Mouse (Mus musculus) T-cell, adult 2 months (primary cell): Measurements from ENCODE around the gene Usp40.
A peak's percentile ranks its signal among the peaks of the same experiment; 100 is the strongest.
"Not testable (repeated sequence)": the region's sequence is repeated elsewhere in the genome, so short reads cannot be mapped to it uniquely, and the experiment has no call there.

Source experiments
- DNase-seq: peaks from one replicate; pipeline ENCODE4 v3.0.0; 2022; ENCODE audit warnings: low spot score

Usp40 gene

DNA sequence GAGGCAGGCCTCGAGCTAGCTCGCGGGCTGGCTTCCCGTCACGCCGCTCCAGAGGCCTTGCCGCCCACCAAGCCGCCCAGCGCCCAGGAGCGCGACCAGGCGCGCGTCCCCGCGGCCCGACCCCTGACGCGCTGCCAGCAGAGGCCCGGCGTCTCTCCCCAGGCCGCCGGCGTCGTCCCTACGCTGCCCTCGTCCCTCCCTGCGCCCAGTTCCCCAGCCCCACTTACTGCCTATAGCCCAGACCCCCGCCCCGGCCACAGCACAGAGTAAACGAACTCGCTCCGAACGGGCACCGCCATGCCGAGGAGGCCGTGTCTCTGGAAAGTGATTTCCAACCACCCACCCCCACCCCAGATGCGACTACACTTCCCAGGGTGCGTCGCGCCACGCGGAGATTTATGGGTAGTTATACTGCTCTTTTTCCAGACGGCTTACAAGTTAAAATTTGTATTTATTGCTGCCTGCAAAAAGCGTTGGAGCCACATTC, at the start of gene Usp40:
Usp40 (minus strand) TSS at position 341 of the 487 bp plus-strand sequence.
- DNase-seq, result peak; percentile 77

- no peak for DNase-seq
Observed at GRCm38 (mm10) chr1:88055088-88055487, 46.7 kb upstream of the Usp40 start, which contains the start of gene Ugt1a10. Gene Ugt1a10 (plus strand): TSS chr1:88055388.

DNA sequence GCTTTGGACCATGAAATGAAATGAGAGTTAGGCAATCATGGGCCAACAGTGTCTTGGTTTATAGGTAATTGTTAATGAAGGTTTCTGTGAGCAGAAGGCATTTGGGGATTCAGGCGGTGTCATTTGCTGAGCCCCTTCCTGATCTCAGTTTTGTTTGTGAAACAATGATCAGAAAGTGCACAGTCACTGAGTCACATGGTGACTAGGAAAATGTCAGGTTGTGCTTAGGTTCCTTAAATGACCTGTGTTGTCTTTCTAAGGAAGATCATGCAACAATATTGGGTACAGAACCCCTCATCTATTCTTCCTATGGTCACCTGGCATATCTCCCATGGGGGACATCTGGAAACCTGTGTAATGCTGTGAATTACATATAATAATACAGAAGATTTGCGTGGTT, 39.1 kb upstream of the Usp40 start:
- DNase-seq, result not testable (repeated sequence)

DNA sequence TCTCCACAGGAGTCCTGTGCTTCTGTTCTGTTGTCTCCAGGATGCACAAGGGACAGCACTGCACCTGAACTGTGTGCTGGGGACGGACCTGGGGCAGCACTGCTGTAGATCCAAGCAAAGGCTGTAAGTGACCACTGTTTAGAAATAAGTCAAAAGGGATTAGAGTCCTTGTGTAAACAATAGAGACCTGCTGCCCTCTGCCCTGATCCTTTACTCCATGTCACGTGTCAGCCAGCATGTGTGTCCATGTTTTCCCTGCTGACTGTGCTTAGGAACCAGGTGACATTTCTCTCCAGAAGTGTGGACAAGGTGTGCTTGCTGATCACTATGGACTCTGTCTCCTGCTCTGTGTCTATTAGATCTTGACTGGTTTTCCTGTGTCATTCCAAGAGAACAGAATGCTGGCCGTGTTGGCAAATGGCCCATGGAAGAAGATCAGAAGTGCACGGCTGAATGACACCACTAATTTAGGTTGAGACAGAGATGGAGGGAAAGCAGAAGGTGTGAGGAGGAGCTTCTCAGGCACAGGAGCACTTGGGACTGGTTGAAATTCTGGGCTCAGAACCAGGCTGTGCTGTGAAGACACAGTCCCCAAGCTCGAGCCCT, 36.6 kb upstream of the Usp40 start:
- DNase-seq, result not testable (repeated sequence)

GRCm38 (mm10) chr1:88043044-88043443, 34.7 kb upstream of the Usp40 start:
- DNase-seq, result not testable (repeated sequence)

DNA sequence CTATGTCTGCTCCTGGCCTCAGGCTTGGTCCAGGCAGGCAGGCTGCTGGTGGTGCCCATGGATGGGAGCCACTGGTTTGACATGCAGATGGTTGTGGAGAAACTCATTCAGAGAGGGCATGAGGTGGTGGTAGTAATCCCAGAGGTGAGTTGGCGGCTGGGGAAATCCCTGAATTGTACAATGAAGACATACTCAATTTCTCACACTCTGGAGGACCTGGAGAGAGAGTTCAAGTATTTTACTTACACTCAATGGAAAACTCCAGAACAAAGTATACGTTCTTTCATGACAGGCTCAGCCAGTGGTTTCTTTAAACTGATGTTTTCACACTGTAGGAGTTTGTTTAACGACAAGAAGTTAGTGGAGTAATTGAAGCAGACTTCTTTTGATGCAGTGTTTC, 16.9 kb upstream of the Usp40 start:
- DNase-seq, result not testable (repeated sequence)

GRCm38 (mm10) chr1:88015371-88015770, 7.0 kb upstream of the Usp40 start:
- DNase-seq, result no peak

GRCm38 (mm10) chr1:88014671-88015070, 6.3 kb upstream of the Usp40 start:
- no peak for DNase-seq

GRCm38 (mm10) chr1:88014194-88014593, 5.8 kb upstream of the Usp40 start:
- DNase-seq, result no peak

- no peak for DNase-seq
Observed at GRCm38 (mm10) chr1:88013726-88014125, 5.4 kb upstream of the Usp40 start.

DNA sequence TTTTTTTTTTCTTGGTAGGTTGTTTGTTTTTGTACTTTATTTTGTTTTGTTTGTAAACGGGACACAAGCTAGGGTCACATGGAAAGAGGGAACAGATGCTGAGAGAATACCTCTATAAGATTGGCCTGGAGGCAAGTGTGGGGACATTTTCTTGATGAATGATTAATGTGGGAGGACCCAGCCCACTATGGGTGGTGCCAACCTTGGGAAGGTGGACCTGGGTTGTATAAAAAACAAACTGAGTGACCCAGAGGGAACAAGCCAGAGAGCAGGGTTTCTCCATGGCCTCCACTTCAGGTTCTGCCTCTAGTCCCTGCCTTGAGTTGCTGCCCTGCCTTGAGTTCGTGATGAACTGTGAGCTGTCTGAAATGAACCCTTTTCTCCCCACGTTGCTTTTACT, 1.2 kb upstream of the Usp40 start:
- no peak for DNase-seq

GRCm38 (mm10) chr1:88008735-88009134, 384 bp upstream of the Usp40 start:
- DNase-seq, result no peak

- no peak for DNase-seq
Observed at GRCm38 (mm10) chr1:88007692-88008210, 600 bp downstream of the Usp40 start.

DNA sequence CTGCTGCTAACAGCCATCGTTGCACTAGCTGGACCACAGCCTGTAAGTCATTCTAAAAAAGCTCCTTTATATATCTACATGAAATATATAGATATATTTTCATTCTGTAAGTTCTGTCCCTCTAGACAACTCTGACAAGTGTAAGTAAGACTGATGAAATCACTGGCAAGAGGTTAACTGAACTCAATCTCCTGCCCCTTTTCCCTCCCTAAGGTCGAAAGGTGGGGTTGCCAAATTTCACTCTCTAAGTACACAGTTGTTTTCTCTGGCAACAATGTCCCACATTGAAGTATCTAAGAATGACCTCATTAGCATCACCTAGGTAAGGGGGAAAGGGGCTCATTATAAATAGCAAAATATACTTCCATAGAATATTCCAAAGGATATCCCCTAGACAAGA, 15.6 kb downstream of the Usp40 start:
- DNase-seq, result no peak

GRCm38 (mm10) chr1:87982291-87982690, 26.1 kb downstream of the Usp40 start:
- DNase-seq, result no peak

GRCm38 (mm10) chr1:87970381-87970780, 38.0 kb downstream of the Usp40 start:
- no peak for DNase-seq

- DNase-seq, result no peak
Observed at GRCm38 (mm10) chr1:87961459-87962167, 46.7 kb downstream of the Usp40 start.

DNA sequence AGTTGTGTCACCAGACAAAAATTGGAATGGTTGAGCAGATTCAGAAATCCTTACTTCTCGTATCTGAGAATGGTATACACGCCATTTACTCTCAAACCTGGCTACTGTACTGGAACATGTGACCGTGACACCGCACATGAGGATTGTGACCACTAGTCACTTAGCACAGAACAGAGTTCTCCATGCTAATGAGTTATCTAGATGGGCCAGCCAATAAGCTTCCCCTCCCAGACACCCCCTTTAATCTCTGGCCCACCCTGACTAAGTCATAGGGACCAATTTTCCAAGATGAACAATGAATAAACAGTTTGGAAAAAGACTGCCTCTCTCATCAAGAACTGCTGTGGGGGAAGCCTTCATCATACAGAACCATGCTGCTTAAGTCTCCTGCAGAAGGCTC, 47.6 kb downstream of the Usp40 start:
- no peak for DNase-seq

DNA sequence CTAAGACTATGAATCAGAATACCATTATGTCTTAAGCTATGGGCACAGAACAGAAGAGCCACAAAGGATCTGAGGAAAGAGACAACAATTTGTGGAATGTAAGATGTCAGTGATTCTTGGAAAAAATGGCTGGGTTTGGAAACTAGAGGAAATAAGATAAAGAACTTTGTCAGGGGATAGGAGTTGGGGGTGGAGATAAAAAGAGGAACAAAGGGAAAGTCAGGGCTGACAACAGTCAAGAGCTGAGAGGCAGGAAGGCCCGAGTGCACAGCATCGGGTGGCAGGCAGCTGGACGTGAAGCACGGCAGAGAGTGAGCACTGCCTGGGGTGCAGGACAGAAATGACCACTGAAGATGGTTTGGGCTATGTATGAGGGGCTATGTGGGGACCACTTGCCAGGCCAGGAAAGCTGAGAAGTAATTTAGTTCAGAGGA, 48.3 kb downstream of the Usp40 start:
- DNase-seq, result no peak

- no peak for DNase-seq
Observed at GRCm38 (mm10) chr1:87959532-87959931, 48.8 kb downstream of the Usp40 start.

GRCm38 (mm10) chr1:87958931-87959330, 49.4 kb downstream of the Usp40 start:
- DNase-seq, result no peak

- no peak for DNase-seq
Observed at GRCm38 (mm10) chr1:87953073-87953472, 55.3 kb downstream of the Usp40 start.

GRCm38 (mm10) chr1:87951641-87952040, 56.7 kb downstream of the Usp40 start:
- no peak for DNase-seq
